Mouse (Mus musculus) forebrain, postnatal 0 days (tissue): ENCODE measurements around the gene Rwdd2b. TPM values are rescaled to one million over a fixed set of nuclear protein-coding genes. Genes with fewer than 3 reads are reported as not detected.

Experiments
- ATAC-seq: fragments of 200-750 bp; cut with Nextera tagmentation; 2 replicates; pipeline ENCODE4 v1.8.0; 2017; ENCODE audit warnings: mild to moderate bottlenecking, moderate library complexity
- DNase-seq: peaks from one replicate; pipeline ENCODE4 v3.0.0-alpha.2; 2015
- H3K27ac ChIP-seq: fragments of 300-500 bp; sonication (generic); 2 replicates; pipeline ENCODE4 v1.5.1; 2014; ENCODE audit warnings: low read depth, mild to moderate bottlenecking, antibody characterized with exemption, low read length, moderate library complexity, mixed read lengths
- H3K27me3 ChIP-seq: fragments of 300-500 bp; sonication (generic); 2 replicates; pipeline ENCODE4 v1.6.1; 2014; ENCODE audit warnings: mild to moderate bottlenecking, low read length, mixed read lengths; ENCODE audit not compliant: insufficient read depth
- H3K36me3 ChIP-seq: fragments of 300-500 bp; sonication (generic); 2 replicates; pipeline ENCODE4 v1.6.1; 2014; ENCODE audit warnings: mild to moderate bottlenecking, moderate library complexity; ENCODE audit not compliant: insufficient read depth
- H3K4me1 ChIP-seq: fragments of 300-500 bp; sonication (generic); 2 replicates; pipeline ENCODE4 v1.6.1; 2014; ENCODE audit warnings: antibody characterized with exemption; ENCODE audit not compliant: insufficient read depth
- H3K4me2 ChIP-seq: fragments of 300-500 bp; sonication (generic); 2 replicates; pipeline ENCODE4 v1.6.1; 2014; ENCODE audit warnings: low read depth, mild to moderate bottlenecking, moderate library complexity
- H3K4me3 ChIP-seq: fragments of 300-500 bp; sonication (generic); 2 replicates; pipeline ENCODE4 v1.5.1; 2014; ENCODE audit warnings: low read depth, low read length, mixed read lengths
- H3K9ac ChIP-seq: fragments of 300-500 bp; sonication (generic); 2 replicates; pipeline ENCODE4 v1.6.1; 2014; ENCODE audit warnings: mild to moderate bottlenecking
- H3K9me3 ChIP-seq: fragments of 300-500 bp; sonication (generic); 2 replicates; pipeline ENCODE4 v1.6.1; 2016; ENCODE audit warnings: low read length
- CTCF ChIP-seq: sonication (generic); IDR thresholded peaks from 2 replicates; pipeline ENCODE4 v1.5.1; 2016; ENCODE audit warnings: antibody characterized with exemption, control low read depth, low read depth
- WGBS: fragments of 180-500 bp; shearing (Covaris S2); extraction: QIAGEN DNeasy Blood & Tissue Kit; methylation state at CpG from one replicate; pipeline ENCODE4 v1.1.7; 2014; 5-methylcytosine and 5-hydroxymethylcytosine counted together
- polyA plus RNA-seq: library from polyadenylated mRNA; unstranded; fragments of >200 nt; fragmentation: Nextera tagmentation; extraction: Ambion mirVana; gene quantifications from 2 replicates; pipeline ENCODE4 v1.2.1, GENCODE M21; 2015
- total RNA-seq: library from RNA; depleted of rRNA; stranded (reverse); fragments of >200 nt; gene quantifications from 2 replicates; pipeline ENCODE4 v1.2.3, GENCODE M21; 2014

The Rwdd2b gene
- total and polyA plus RNA-seq, 2 experiments from 2014 or later, result 11.0 to 18.0 TPM

- H3K4me2 ChIP-seq, result peak within 1 kb of the TSS; percentile 84
- WGBS, result 8% methylated on average over 45 of the region's 45 CpGs
Measured at GRCm38 (mm10) chr16:87454419-87455179, 14.2 kb upstream of the Rwdd2b start, which contains the start of gene Usp16. Gene Usp16, plus strand, starts transcription at chr16:87454703.

GRCm38 (mm10) chr16:87453226-87453625 lies 12.9 kb upstream of the Rwdd2b start:
- Histone ChIP-seq H3K9me3 (no peaks in the 10 kb centered on the region), H3K4me3 (no peak overlapping the region), H3K9ac (no peak overlapping the region), H3K4me2 (no peak overlapping the region), H3K27me3 (no peaks in the 10 kb centered on the region), H3K27ac (no peak overlapping the region), H3K36me3 (no peaks in the 10 kb centered on the region), H3K4me1 (peaks cover 12% of the 10 kb centered on the region)
- no peak for TF ChIP-seq CTCF
- ATAC-seq, result no peak
- 82% methylated on average over 2 of the region's 2 CpGs for WGBS
- DNase-seq, result no peak

More at GRCm38 (mm10) chr16:87454419-87455179, 14.2 kb upstream of the Rwdd2b start, which contains the start of gene Usp16:
- peak; percentile 95 for DNase-seq
- Histone ChIP-seq H3K4me1 (peaks cover 12% of the 10 kb centered on the region), H3K9ac (peak within 1 kb of the TSS; percentile 89), H3K9me3 (no peaks in the 10 kb centered on the region), H3K4me3 (peak within 1 kb of the TSS; percentile 98), H3K36me3 (no peaks in the 10 kb centered on the region; the same call in 1 of the 2 replicates), H3K27me3 (no peaks in the 10 kb centered on the region), H3K27ac (peak within 1 kb of the TSS; percentile 85)
- TF ChIP-seq CTCF, result no peak
- ATAC-seq, result peak; percentile 99

GRCm38 (mm10) chr16:87445528-87445927 lies 5.2 kb upstream of the Rwdd2b start:
- DNase-seq (no peak), ATAC-seq (no peak)
- Histone ChIP-seq H3K36me3 (no peaks in the 10 kb centered on the region), H3K9ac (no peak overlapping the region), H3K4me1 (peaks cover 7% of the 10 kb centered on the region; the same call in 1 of the 2 replicates), H3K9me3 (no peaks in the 10 kb centered on the region), H3K27ac (no peak overlapping the region), H3K27me3 (no peaks in the 10 kb centered on the region), H3K4me3 (no peak overlapping the region), H3K4me2 (no peak overlapping the region)
- 96% methylated on average over 3 of the region's 3 CpGs for WGBS
- TF ChIP-seq CTCF, result no peak

GRCm38 (mm10) chr16:87445110-87445509 lies 4.7 kb upstream of the Rwdd2b start:
- no peak overlapping the region for H3K4me2 ChIP-seq
- no peak overlapping the region for H3K4me3 ChIP-seq
- H3K9ac ChIP-seq, result no peak overlapping the region
- no peaks in the 10 kb centered on the region for H3K27me3 ChIP-seq
- DNase-seq, result no peak
- H3K27ac ChIP-seq, result no peak overlapping the region
- no peaks in the 10 kb centered on the region for H3K9me3 ChIP-seq
- ATAC-seq, result no peak
- TF ChIP-seq CTCF, result no peak
- H3K36me3 ChIP-seq, result no peaks in the 10 kb centered on the region
- peaks cover 7% of the 10 kb centered on the region; the same call in 1 of the 2 replicates for H3K4me1 ChIP-seq

GRCm38 (mm10) chr16:87444071-87444470 lies 3.7 kb upstream of the Rwdd2b start:
- TF ChIP-seq CTCF, result no peak
- WGBS, result 66% methylated on average over 1 of the region's 1 CpGs
- Histone ChIP-seq H3K4me3 (no peak overlapping the region), H3K36me3 (no peaks in the 10 kb centered on the region), H3K9ac (no peak overlapping the region), H3K9me3 (no peaks in the 10 kb centered on the region), H3K27me3 (no peaks in the 10 kb centered on the region), H3K27ac (no peak overlapping the region), H3K4me1 (peaks cover 7% of the 10 kb centered on the region; the same call in 1 of the 2 replicates), H3K4me2 (no peak overlapping the region)
- DNase-seq (no peak), ATAC-seq (no peak)

GRCm38 (mm10) chr16:87443245-87443644 lies 2.9 kb upstream of the Rwdd2b start:
- no peaks in the 10 kb centered on the region for H3K9me3 ChIP-seq
- no peak overlapping the region for H3K4me3 ChIP-seq
- no peak for DNase-seq
- no peak for ATAC-seq
- TF ChIP-seq CTCF, result no peak
- H3K27ac ChIP-seq, result no peak overlapping the region
- no peak overlapping the region for H3K9ac ChIP-seq
- H3K36me3 ChIP-seq, result no peaks in the 10 kb centered on the region
- no peak overlapping the region for H3K4me2 ChIP-seq
- peaks cover 7% of the 10 kb centered on the region; the same call in 1 of the 2 replicates for H3K4me1 ChIP-seq
- H3K27me3 ChIP-seq, result no peaks in the 10 kb centered on the region

GRCm38 (mm10) chr16:87442291-87442690 lies 1.9 kb upstream of the Rwdd2b start:
- no peak for TF ChIP-seq CTCF
- no peaks in the 10 kb centered on the region for H3K36me3 ChIP-seq
- H3K9me3 ChIP-seq, result no peaks in the 10 kb centered on the region
- ATAC-seq (no peak), DNase-seq (no peak)
- peaks cover 7% of the 10 kb centered on the region; the same call in 1 of the 2 replicates for H3K4me1 ChIP-seq
- H3K4me3 ChIP-seq, result no peak overlapping the region
- no peak overlapping the region for H3K9ac ChIP-seq
- no peaks in the 10 kb centered on the region for H3K27me3 ChIP-seq
- no peak overlapping the region for H3K4me2 ChIP-seq
- WGBS, result 48% methylated on average over 5 of the region's 5 CpGs
- no peak overlapping the region for H3K27ac ChIP-seq
